Mouse (Mus musculus) limb, embryonic 12.5 days (tissue): ENCODE data around the gene Zc3hav1. TPM values are rescaled to one million over a fixed set of nuclear protein-coding genes. Genes with fewer than 3 reads are reported as not detected.
A peak's percentile ranks its signal among the peaks of the same experiment; 100 is the strongest.

ENCODE experiments used
- ATAC-seq: fragments of 200-750 bp; cut with Nextera tagmentation; 2 replicates; pipeline ENCODE4 v1.8.0; 2017; ENCODE audit warnings: low read depth, moderate TSS enrichment; ENCODE audit not compliant: insufficient number of reproducible peaks, insufficient read depth, low FRiP score, low TSS enrichment
- H3K27ac ChIP-seq: fragments of 300-500 bp; sonication (generic); 2 replicates; pipeline ENCODE4 v1.5.1; 2016; ENCODE audit warnings: mild to moderate bottlenecking, moderate library complexity
- H3K27me3 ChIP-seq: fragments of 300-500 bp; sonication (generic); 2 replicates; pipeline ENCODE4 v1.6.1; 2016; ENCODE audit warnings: mild to moderate bottlenecking, moderate library complexity
- H3K36me3 ChIP-seq: fragments of 300-500 bp; sonication (generic); 2 replicates; pipeline ENCODE4 v1.6.1; 2016; ENCODE audit warnings: mild to moderate bottlenecking, moderate library complexity
- H3K4me1 ChIP-seq: fragments of 300-500 bp; sonication (generic); replicated peaks from 2 replicates; pipeline ENCODE4 v1.6.1; 2016
- H3K4me2 ChIP-seq: fragments of 300-500 bp; sonication (generic); 2 replicates; pipeline ENCODE4 v1.6.1; 2016; ENCODE audit warnings: mild to moderate bottlenecking, moderate library complexity
- H3K4me3 ChIP-seq: fragments of 300-500 bp; sonication (generic); replicated peaks from 2 replicates; pipeline ENCODE4 v1.5.1; 2016; ENCODE audit warnings: mild to moderate bottlenecking
- H3K9ac ChIP-seq: fragments of 300-500 bp; sonication (generic); replicated peaks from 2 replicates; pipeline ENCODE4 v1.6.1; 2016; ENCODE audit warnings: mild to moderate bottlenecking, moderate library complexity
- H3K9me3 ChIP-seq: fragments of 300-500 bp; sonication (generic); 2 replicates; pipeline ENCODE4 v1.6.1; 2016; ENCODE audit warnings: mild to moderate bottlenecking, moderate library complexity
- WGBS: fragments of 180-500 bp; shearing (Covaris S2); methylation state at CpG from one replicate; pipeline ENCODE4 v1.1.7; 2016; 5-methylcytosine and 5-hydroxymethylcytosine counted together
- polyA plus RNA-seq: library from polyadenylated mRNA; unstranded; fragments of >200 nt; fragmentation: Nextera tagmentation; extraction: Ambion mirVana; gene quantifications from 2 replicates; pipeline ENCODE4 v1.2.1, GENCODE M21; 2016

The Zc3hav1 gene
- polyA plus RNA-seq, 1 experiment from 2014 or later = 2.1 TPM

DNA sequence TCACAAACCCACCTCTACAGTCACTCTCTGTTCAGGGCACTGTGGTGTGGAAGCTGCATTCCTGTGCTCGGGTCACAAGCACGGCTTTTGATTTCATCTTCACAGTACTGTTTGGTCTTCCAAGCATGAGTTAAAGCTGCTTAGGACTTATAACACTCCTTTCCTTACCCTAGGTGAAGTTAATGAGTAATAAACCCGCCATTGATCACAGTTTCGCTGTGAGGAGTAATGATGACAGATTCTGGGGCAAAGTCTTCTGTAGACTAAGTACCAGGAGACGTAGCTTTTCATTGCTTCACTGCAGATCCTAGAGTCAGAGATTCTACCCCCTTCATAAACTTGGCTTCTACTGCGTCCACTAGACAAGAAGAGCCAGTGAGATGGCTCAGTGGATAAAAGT lies 19.1 kb downstream of the Zc3hav1 start:
- H3K9ac ChIP-seq = no peak overlapping the region
- no peaks in the 10 kb centered on the region for H3K9me3 ChIP-seq
- 77% methylated on average over 6 of the region's 6 CpGs for WGBS
- no peaks in the 10 kb centered on the region for H3K27me3 ChIP-seq
- ATAC-seq = no peak
- no peak overlapping the region for H3K4me3 ChIP-seq
- H3K4me2 ChIP-seq = no peak overlapping the region
- H3K4me1 ChIP-seq = no peaks in the 10 kb centered on the region
- no peaks in the 10 kb centered on the region for H3K36me3 ChIP-seq
- H3K27ac ChIP-seq = no peak overlapping the region

DNA sequence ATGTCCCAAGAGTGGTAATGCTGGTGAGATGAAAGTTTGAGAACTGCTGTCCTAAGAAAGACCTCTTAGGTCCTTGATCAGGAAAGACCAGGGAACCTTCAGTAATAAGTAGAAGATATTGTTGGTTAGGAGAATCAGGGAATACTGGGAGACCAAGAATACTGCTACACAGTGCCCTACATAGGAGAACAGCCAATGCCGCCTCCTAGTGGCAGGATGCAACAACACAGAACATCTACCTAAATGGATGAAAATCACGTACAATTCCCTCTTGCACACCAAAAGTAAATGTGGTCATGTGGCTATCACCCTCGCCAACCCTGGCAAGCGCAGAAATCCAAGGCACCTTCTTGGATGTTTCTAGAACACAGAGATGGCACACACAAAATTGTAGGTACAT lies 27.8 kb downstream of the Zc3hav1 start:
- H3K36me3 ChIP-seq = no peaks in the 10 kb centered on the region
- H3K9ac ChIP-seq = no peak overlapping the region
- no peak for ATAC-seq
- H3K27me3 ChIP-seq = no peaks in the 10 kb centered on the region
- no peak overlapping the region for H3K27ac ChIP-seq
- 21% methylated on average over 4 of the region's 4 CpGs for WGBS
- H3K4me2 ChIP-seq = no peak overlapping the region
- H3K9me3 ChIP-seq = no peaks in the 10 kb centered on the region
- no peak overlapping the region for H3K4me3 ChIP-seq
- H3K4me1 ChIP-seq = no peaks in the 10 kb centered on the region

DNA sequence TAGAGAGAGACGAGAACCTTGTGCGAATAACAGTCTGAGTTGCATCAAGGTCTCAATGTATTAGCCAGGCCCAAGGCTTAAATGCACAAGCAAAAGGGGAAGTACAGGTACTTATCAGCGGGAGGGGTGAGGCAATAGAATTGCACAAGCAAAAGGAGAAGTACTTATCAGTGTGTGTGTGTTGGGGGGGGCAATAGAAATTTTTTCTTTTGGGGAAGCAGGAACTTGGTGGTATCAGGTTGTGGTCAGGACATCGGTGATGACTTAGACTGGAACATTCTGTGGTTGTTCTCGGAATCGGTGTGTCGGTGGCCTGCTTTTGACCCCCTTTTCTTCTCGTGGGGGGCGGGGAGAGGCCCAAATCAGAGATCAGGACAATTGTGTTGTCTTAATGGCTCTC lies 33.8 kb downstream of the Zc3hav1 start:
- no peak for ATAC-seq
- Histone ChIP-seq H3K4me2 (no peak overlapping the region), H3K4me3 (no peak overlapping the region), H3K27me3 (no peaks in the 10 kb centered on the region), H3K36me3 (no peaks in the 10 kb centered on the region), H3K4me1 (no peaks in the 10 kb centered on the region), H3K9me3 (no peaks in the 10 kb centered on the region), H3K9ac (no peak overlapping the region), H3K27ac (no peak overlapping the region)
- WGBS = 95% methylated on average over 9 of the region's 9 CpGs

DNA sequence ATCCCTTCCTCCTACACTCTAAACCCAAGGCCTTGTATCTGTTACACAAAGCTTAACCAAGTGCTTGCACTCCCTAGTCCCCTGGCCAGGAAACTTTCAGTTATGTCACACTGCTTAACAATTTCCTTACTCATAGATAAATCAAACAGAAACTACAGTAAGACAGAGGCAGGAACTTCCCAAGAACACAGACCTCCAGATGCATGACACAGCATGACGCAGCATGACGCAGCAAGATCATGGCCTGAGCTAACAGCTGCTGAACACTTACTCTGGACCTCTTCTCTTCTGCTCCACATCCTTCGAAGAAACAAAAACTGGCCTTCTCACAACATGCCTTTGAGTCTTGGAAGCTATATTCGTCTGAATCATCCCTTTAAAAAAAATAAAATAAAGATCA lies 38.4 kb downstream of the Zc3hav1 start:
- Histone ChIP-seq H3K4me1 (no peaks in the 10 kb centered on the region), H3K4me2 (no peak overlapping the region), H3K27me3 (no peaks in the 10 kb centered on the region), H3K9me3 (no peaks in the 10 kb centered on the region), H3K27ac (no peak overlapping the region), H3K9ac (no peak overlapping the region), H3K36me3 (no peaks in the 10 kb centered on the region), H3K4me3 (no peak overlapping the region)
- 86% methylated on average over 4 of the region's 4 CpGs for WGBS
- ATAC-seq = no peak

DNA sequence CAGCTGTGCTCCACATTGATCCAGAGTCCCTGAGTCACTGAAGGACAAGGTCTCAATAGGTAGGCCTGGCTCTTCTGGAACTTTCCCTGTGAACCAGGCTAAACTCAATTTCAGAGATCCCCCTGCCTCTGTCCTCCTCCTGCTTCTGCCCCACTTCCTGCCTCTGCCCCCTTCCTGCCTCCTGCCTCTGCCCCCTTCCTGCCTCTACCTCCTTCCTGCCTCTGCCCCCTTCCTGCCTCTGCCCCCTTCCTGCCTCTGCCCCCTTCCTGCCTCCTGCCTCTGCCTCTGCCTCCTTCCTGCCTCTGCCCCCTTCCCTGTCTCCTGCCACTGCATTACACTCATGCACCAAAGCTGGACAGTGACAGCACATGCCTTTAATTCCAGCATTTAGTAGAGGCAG lies 44.7 kb downstream of the Zc3hav1 start:
- no peaks in the 10 kb centered on the region for H3K4me1 ChIP-seq
- H3K4me3 ChIP-seq = no peak overlapping the region
- ATAC-seq = no peak
- H3K9ac ChIP-seq = no peak overlapping the region
- H3K27ac ChIP-seq = no peak overlapping the region
- no peaks in the 10 kb centered on the region for H3K27me3 ChIP-seq
- no peak overlapping the region for H3K4me2 ChIP-seq
- H3K9me3 ChIP-seq = 0 out of 2 replicates have a peak, but pooled peaks cover 3% of the 10 kb centered on the region
- no peaks in the 10 kb centered on the region for H3K36me3 ChIP-seq

DNA sequence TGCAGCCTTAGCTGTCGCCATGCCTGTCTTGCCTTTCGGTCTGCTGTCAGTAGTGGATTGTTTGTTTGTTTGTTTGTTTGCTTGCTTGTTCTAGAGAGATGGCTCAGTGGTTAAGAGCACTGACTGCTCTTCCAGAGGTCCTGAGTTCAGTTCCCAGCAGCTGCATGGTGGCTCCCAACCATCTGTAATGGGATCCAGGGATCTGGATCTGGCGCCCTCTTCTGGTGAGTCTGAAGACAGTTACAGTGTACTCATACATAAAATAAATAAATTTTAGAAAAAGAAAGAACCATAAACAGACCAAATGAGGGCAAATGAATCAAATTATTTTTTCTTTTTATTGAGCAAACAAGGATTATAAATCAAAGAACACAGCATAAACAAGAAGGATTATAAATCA lies 49.4 kb downstream of the Zc3hav1 start:
- Histone ChIP-seq H3K27me3 (no peaks in the 10 kb centered on the region), H3K36me3 (no peaks in the 10 kb centered on the region), H3K9me3 (peaks cover 13% of the 10 kb centered on the region; the same call in 1 of the 2 replicates), H3K4me2 (no peak overlapping the region), H3K4me1 (no peaks in the 10 kb centered on the region), H3K9ac (no peak overlapping the region), H3K27ac (no peak overlapping the region), H3K4me3 (no peak overlapping the region)
- no peak for ATAC-seq
- 76% methylated on average over 3 of the region's 3 CpGs for WGBS

DNA sequence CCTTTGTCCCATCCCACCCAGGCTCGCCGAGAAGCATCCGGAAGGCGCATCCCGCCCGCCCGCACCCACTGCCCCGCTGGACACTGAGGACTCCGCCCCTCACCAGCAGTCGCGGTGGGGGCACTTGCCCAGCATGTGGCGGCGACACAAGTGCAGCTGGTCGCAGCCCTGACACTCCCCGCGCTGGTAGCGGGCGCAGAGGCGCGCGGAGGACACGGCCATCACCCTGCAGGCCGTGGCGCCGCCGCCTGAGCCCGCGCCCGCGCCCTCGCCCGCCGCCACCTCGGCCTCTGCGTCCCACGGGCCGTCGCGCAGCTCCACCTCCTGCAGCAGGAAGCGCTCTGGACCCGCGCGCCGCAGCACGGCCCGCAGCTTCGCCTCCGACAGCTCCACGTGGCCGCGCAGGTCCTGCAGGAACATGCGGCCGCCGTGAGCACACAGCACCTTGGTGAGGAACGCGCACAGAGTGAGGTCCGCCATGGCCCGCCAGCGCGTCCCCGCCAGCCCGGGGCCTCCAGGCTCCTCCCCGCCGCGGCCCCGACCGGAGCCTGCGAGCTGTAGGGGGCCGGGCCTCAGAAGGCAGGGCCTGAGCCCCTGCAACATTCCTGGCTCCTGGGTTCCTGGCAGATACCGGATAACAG lies 55.5 kb downstream of the Zc3hav1 start, which contains the start of gene Zc3hav1l:
Zc3hav1l (minus strand) TSS at position 499 of the 641 bp plus-strand sequence.
- H3K4me1 ChIP-seq = peaks cover 12% of the 10 kb centered on the region
- H3K27ac ChIP-seq = peak within 1 kb of the TSS; percentile 99
- H3K36me3 ChIP-seq = peaks cover 34% of the 10 kb centered on the region
- H3K9me3 ChIP-seq = peaks cover 1% of the 10 kb centered on the region; the same call in 1 of the 2 replicates
- peak within 1 kb of the TSS; percentile 64 for H3K4me2 ChIP-seq
- ATAC-seq = peak; percentile 96
- H3K4me3 ChIP-seq = peak within 1 kb of the TSS; percentile 90
- no peaks in the 10 kb centered on the region for H3K27me3 ChIP-seq
- peak within 1 kb of the TSS; percentile 99 for H3K9ac ChIP-seq
- WGBS = under 1% methylated on average over 70 of the region's 70 CpGs

DNA sequence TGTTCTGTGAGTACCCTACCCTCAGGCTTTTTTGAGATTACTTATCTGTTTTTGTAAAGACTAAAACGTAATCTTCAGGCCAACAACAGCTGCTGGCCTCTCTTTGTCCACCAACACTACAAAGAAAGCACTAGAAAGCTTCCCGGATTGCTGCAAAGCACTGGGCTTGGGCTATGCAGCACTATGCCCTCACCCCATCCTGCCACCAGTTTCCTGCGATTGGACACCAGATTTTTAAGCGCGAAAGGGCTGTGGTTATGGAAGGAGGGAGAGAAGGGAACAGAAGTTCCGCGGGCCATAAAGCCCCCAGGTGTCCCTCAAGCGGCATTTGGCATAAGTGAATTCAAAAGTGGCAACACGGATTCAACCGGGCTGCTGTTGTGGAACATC lies 56.2 kb downstream of the Zc3hav1 start:
- ATAC-seq = peak; percentile 38; the same call in 1 of the 2 replicates
- peak overlapping the region; percentile 64 for H3K4me2 ChIP-seq
- H3K9me3 ChIP-seq = no peaks in the 10 kb centered on the region
- peak overlapping the region; percentile 90 for H3K4me3 ChIP-seq
- peaks cover 12% of the 10 kb centered on the region for H3K4me1 ChIP-seq
- peaks cover 40% of the 10 kb centered on the region for H3K36me3 ChIP-seq
- H3K27me3 ChIP-seq = no peaks in the 10 kb centered on the region
- WGBS = under 1% methylated on average over 10 of the region's 10 CpGs
- H3K27ac ChIP-seq = peak overlapping the region; percentile 99
- H3K9ac ChIP-seq = peak overlapping the region; percentile 99

DNA sequence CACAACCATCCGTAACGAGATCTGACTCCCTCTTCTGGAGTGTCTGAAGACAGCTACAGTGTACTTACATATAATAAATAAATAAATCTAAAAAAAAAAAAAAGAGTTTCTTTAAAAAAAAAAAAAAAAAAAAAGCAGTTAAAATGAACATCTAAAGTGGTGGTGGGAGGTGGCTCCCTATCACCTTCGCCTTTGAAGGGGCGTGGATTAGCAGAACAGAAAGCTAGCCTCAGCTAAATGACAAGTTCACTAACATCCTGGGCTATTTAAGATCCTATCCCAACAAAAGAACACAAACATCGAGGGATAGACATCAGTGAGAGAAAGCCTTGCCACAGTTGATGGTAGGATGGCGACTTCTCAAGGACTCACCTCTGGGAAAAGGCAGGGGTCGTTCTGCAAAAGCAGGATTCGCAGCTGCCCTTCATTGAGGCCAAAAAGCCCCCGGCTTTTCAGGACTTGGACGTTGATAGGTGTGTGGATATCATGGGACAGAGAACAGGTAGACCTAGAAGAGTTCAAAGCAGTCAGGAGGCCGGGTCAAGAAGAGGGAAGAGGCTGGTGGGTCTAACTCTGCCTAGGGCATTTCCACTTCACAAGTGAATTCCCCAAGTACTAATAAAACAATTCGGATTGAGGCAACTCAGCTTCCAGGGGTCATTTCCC lies 56.7 kb downstream of the Zc3hav1 start:
- no peak for ATAC-seq
- H3K27me3 ChIP-seq = no peaks in the 10 kb centered on the region
- peak overlapping the region; percentile 99 for H3K27ac ChIP-seq
- peaks cover 12% of the 10 kb centered on the region for H3K4me1 ChIP-seq
- H3K4me2 ChIP-seq = peak overlapping the region; percentile 64
- 42% methylated on average over 12 of the region's 12 CpGs for WGBS
- H3K4me3 ChIP-seq = peak overlapping the region; percentile 90
- peak overlapping the region; percentile 99 for H3K9ac ChIP-seq
- peaks cover 46% of the 10 kb centered on the region for H3K36me3 ChIP-seq
- no peaks in the 10 kb centered on the region for H3K9me3 ChIP-seq

DNA sequence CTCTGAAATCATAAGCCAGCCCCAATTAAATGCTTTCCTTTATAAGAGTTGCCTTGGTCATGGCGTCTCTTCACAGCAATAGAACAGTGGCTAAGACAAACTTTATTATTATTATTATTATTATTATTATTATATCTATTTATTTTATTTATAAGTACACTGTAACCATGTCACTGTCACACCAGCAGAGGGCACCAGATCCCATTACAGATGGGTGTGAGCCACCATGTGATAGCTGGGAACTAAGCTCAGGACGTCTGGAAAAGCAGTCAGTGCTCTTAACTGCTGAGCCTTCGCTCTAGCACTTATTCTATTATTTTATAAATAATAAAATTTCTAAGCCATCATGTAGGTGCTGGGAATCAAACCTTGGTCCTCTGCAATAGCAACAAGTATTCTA lies 60.7 kb downstream of the Zc3hav1 start:
- 74% methylated on average over 3 of the region's 3 CpGs for WGBS
- no peak overlapping the region for H3K4me3 ChIP-seq
- peaks cover 8% of the 10 kb centered on the region for H3K4me1 ChIP-seq
- no peak overlapping the region for H3K4me2 ChIP-seq
- H3K9me3 ChIP-seq = no peaks in the 10 kb centered on the region
- H3K9ac ChIP-seq = no peak overlapping the region
- H3K27me3 ChIP-seq = no peaks in the 10 kb centered on the region
- no peak overlapping the region for H3K27ac ChIP-seq
- ATAC-seq = no peak
- peaks cover 86% of the 10 kb centered on the region for H3K36me3 ChIP-seq

DNA sequence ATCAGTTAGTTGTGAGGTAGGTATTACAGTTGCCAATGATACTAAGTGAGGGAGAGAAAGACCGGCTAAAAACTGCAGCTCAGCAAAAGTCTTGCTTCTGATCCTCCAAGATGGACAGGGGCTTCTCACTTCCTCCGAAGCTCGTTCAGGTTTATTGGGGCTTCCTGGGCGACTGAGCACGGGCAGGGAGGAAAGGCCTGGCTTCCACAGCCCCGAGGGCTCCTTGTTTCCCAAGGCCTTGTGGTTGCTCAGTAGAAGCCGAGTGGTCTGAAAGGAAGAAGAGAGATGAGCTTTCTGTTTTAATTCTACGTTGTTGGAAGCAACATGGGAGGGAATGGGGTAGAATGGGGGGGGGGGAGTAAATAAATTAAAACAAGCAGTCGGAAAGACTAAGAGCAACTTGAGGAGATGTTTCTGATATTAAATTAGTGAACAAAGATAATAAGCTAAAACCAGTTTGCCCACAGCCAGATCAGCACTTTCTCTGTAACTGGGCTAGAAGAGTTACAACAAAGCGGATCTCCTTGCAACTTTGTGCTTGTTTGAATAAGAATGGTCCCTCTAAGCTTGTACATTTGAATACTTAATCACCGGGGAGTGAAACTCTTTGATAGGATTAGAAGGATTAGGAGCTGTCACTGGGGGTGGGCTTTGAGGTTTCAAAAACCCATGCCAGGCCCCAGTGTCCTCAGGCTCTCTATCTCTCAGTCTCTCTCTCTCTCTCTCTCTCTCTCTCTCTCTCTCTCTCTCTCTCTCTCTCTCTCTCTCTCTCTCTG lies 61.3 kb downstream of the Zc3hav1 start:
- no peaks in the 10 kb centered on the region for H3K9me3 ChIP-seq
- H3K27ac ChIP-seq = no peak overlapping the region
- no peak overlapping the region for H3K4me2 ChIP-seq
- 55% methylated on average over 11 of the region's 11 CpGs for WGBS
- no peak overlapping the region for H3K4me3 ChIP-seq
- no peak overlapping the region for H3K9ac ChIP-seq
- H3K36me3 ChIP-seq = peaks cover 92% of the 10 kb centered on the region
- no peaks in the 10 kb centered on the region for H3K27me3 ChIP-seq
- no peak for ATAC-seq
- H3K4me1 ChIP-seq = peaks cover 5% of the 10 kb centered on the region
